Mouse (Mus musculus): ENCODE results near the gene Gm47841.

Gene Gm47841

DNA sequence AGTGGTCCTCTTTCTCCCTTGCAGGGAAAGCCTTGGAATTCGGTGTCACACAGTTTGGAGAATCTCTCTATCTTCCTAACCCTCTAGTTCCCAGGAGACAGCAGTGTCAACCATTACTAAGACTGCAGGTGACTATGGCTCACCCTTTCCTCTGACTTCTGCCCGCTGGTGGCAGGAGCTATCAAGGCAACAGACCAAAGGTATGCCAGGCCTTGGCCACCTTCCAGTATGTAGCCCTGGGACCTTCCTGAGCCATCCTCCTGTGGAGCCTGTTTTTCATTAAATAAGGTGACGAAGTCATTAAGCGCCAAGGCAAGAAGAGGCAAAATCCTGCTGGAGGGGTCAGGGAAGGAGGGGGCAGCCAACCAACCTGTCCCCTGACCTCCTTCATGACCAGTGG is 28.0 kb upstream of the Gm47841 start:
- no peak for DNase-seq (ENCODE audit: low read depth, low spot score)

GRCm38 (mm10) chr15:101074067-101074466 is 26.9 kb upstream of the Gm47841 start:
- no peak for DNase-seq (ENCODE audit: low read depth, low spot score)

DNA sequence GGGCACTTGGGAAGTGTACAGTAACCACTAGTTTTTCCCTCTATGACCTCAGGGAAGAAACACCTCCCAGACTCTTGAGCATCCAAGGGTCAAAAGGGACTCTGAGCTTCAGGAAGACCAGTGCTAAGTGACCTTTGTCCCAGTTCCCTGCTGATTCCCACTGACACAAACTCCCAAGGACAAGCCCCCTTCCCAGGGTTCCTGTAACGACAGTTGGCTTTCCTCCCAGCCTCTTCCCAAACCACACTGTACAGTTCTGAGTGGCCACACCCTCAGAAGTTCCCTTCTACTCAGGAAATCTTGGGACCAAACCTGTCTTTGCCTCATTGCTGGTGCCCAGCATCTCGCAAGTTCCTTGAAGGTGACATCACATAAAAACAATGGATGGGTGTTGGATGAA is 25.5 kb upstream of the Gm47841 start:
- DNase-seq (ENCODE audit: low read depth, low spot score): no peak

DNA sequence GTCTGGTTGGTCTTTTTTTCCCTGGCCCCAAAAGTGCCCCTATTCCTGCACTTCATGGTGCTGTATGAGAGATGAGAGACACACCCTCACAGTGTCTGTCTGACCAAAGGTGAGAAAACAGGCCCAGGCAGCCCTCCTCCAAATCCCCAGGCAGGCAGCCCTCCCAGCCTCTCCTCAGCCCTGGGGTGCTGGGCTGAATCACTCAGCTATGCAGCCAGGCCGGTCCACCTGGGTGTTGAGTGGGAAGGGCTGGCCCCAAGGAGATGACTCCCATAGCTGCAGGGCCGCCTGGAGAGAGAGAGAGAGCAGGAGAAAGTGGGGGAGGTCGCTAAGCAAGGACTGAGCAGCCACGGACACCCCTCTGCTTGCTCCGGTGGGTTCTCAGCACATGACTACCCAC is 23.6 kb upstream of the Gm47841 start:
- DNase-seq (ENCODE audit: low read depth, low spot score): no peak

DNA sequence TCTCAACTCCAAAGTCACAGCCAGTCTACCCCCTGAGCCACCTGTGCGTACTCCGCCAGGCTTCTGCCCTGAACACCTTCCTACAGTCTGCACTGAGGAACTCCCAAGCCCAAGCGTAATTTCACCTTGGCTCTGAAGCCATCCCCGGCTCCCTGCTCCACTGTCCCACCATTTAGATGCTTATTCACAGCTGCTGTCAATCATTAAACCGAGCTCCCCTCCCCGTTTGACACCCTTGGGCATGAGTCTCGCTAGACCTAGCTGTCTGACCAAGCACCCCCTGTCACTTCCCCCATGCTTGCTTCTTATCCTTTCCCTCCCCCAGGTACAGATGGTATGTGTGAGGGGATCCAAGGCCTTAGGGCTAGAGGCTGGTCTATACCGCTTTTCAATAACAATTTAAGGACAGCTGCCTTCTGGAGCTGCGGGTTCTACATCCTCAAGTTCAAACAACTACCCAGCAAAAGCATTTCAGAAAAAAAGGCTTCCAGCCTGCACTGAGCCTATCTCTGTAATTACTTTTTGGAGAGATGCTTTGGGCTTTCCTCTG is 22.5 kb upstream of the Gm47841 start:
- no peak for DNase-seq (ENCODE audit: low read depth, low spot score)

GRCm38 (mm10) chr15:101068671-101069070 is 21.5 kb upstream of the Gm47841 start:
- no peak for DNase-seq (ENCODE audit: low read depth, low spot score)

DNA sequence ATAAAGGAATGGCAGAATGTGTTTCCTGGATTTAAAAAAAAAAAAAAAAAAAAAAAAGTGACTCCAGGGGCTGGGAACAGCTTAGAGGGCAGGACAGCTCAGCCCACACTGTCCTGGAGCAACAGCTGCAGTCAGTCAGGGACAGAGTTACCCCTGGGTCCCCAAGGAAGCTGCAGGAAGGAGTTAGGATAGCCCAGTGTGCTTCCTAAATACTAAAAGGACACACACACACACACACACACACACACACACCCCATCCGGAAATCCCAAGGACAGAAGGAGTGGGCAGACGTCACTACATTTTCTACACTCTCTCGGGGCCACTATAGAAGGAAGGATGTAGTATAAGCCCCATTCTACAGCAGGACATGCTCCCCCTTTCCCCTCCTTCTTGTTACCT is 20.8 kb upstream of the Gm47841 start:
- no peak for DNase-seq (ENCODE audit: low read depth, low spot score)

- peak; percentile 43 for DNase-seq (ENCODE audit: low read depth, low spot score)
Observed at GRCm38 (mm10) chr15:101066920-101067696, 19.9 kb upstream of the Gm47841 start.

- no peak for DNase-seq (ENCODE audit: low read depth, low spot score)
Observed at GRCm38 (mm10) chr15:101066364-101066847, 19.2 kb upstream of the Gm47841 start.

DNA sequence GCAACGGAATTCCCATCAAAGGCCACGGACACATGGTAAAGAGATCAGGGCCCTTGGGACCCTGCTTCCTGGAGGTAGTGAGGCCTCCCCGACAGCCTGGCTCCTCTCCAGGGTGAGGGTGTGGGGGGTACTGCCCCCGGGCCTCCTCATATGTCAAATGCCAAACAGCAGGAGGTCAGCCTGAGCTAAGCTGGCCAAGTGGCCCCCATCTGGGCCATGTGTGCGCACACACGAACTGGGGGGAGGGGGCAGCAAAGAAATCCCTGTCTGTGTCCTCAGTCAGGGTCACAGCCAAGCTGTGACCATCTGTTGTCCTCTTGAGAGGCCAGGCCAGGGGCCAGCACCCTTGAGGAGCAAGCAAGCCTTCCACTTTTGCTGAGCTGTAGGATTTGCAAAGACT is 17.9 kb upstream of the Gm47841 start:
- no peak for DNase-seq (ENCODE audit: low read depth, low spot score)

- DNase-seq (ENCODE audit: low read depth, low spot score): no peak
Observed at GRCm38 (mm10) chr15:101060280-101060852, 13.2 kb upstream of the Gm47841 start.

DNA sequence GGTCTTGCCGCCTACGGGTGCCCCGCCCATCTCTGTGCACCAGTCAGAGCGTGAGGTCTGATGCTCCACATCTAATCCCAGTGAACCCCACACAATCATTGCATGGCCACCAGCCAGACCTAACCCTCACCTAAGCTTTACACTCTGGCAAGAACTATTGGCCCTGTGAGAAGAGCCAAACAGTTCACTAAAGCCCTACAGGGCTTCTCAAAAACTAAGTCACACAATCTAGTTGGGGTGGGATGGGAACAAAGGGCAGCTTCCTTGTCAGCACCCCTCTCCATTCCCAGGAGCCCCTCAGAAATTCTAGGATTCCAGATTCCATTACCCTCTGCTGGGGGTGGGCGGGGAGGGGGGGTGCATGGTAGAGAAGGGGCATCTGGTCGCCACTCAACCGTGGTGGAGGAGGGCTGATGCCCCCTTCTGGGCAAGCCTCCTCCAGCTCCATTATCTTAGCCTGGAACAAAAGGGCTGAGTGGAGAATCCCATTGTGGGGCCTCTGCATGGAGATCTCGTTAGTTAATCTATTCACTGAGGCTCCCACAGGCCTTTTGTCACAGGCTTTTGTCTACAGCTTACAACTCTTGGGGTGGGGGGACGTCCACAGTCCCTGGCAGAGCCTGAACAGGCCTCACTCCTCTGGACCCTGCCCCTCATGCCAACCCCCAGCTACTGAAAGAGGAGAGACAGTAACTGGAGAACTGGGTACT is 12.5 kb upstream of the Gm47841 start:
- no peak for DNase-seq (ENCODE audit: low read depth, low spot score)

DNA sequence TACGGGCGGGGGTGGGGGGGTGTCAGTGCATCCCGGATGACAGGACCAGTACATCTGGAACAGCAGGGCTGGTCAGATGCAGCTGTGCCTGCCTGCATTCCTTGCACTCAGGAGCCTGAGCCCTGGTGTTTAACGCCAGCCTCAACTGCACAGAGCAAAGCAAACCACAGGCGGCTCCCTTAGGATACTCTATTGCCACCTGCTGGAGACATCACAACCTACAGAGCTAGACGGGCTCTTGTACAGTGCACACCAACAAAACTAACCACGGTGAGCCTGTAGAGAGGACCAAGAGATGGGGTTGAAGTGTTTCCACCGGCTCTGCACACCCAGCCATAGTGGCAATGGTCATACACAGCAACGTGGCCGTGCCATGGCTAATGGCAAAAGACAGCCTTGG is 9.0 kb upstream of the Gm47841 start:
- peak; percentile 87 for DNase-seq (ENCODE audit: low read depth, low spot score)

DNA sequence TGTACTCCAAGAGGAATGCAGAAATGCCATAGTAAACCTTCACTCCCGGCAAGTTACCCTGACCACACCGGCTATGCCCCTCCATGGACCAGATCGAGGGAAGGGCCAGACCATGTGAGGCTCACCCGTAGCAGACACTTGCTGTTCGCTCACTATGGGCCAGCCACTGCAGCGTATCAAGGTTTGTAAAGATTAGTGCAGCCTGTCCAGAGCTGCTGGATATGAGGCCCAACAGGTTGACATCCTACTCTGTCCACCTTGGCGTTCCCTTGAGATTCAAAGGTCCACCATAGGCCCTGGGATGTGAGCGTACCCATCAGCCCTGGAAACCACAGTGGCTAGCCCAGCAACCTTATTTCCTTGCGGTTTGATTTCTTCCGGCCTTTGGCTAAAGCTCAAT is 7.3 kb upstream of the Gm47841 start:
- no peak for DNase-seq (ENCODE audit: low read depth, low spot score)

GRCm38 (mm10) chr15:101053832-101054459 is 6.7 kb upstream of the Gm47841 start:
- no peak for DNase-seq (ENCODE audit: low read depth, low spot score)

- peak; percentile 69 for DNase-seq (ENCODE audit: low read depth, low spot score)
Observed at GRCm38 (mm10) chr15:101052560-101053501, 5.6 kb upstream of the Gm47841 start.

GRCm38 (mm10) chr15:101051869-101052268 is 4.7 kb upstream of the Gm47841 start:
- no peak for DNase-seq (ENCODE audit: low read depth, low spot score)

GRCm38 (mm10) chr15:101048338-101048896 is 1.2 kb upstream of the Gm47841 start:
- peak; percentile 61 for DNase-seq (ENCODE audit: low read depth, low spot score)

GRCm38 (mm10) chr15:101046527-101047193 is 537 bp downstream of the Gm47841 start:
- DNase-seq (ENCODE audit: low read depth, low spot score): peak; percentile 31

- no peak for DNase-seq (ENCODE audit: low read depth, low spot score)
Observed at GRCm38 (mm10) chr15:101046039-101046526, 1.1 kb downstream of the Gm47841 start.
